Mouse (Mus musculus): ENCODE data around the gene Pacsin3. TPM values are rescaled to one million over a fixed set of nuclear protein-coding genes. Genes with fewer than 3 reads are reported as not detected.

The Pacsin3 gene
- polyA plus RNA-seq, 1 experiment, result 2.2 TPM

DNA sequence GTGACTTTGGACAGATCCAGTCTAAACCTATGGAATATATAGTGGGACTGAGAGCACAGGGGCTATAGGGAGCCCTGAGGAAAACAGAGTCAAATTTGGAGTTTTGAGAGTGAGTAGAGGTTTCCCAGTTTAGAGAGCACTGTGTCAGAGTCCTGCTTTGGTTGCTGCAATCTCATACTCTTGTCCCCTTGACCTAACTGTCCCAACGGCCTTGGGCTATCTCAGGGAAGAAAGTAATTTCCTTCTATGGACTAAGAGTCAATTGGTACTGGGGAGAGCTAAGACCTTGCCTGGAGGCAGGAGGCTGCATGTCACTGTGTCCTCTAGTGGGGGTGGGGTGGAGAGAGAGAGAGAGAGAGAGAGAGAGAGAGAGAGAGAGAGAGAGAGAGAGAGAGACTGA, 3.1 kb downstream of the Pacsin3 start:
- peaks cover 22% of the 10 kb centered on the region for H3K27me3 ChIP-seq (ENCODE audit: control insufficient read depth, insufficient read depth, low read length)
- TF ChIP-seq POLR2A (IDR thresholded peaks at IDR 0.05; ENCODE audit: low read depth, low read length) (no peak), CTCF (IDR thresholded peaks at IDR 0.05; ENCODE audit: extremely low read depth, insufficient read depth, insufficient read length, insufficient replicate concordance) (no peak)
- H3K27ac ChIP-seq (ENCODE audit: insufficient read depth, low read length), result no peak overlapping the region
- DNase-seq (ENCODE audit: low read depth in 1 of 2, low spot score in 2 of 2), result no peak
- H3K36me3 ChIP-seq (ENCODE audit: control insufficient read depth, insufficient read depth, low read length), result no peaks in the 10 kb centered on the region
- 68% methylated on average over 1 of the region's 1 CpGs for WGBS
- no peak overlapping the region for H3K4me3 ChIP-seq (ENCODE audit: extremely low read depth, insufficient read depth, insufficient read length)
- H3K4me1 ChIP-seq (ENCODE audit: control insufficient read depth, insufficient read depth, insufficient read length), result peaks cover 5% of the 10 kb centered on the region

DNA sequence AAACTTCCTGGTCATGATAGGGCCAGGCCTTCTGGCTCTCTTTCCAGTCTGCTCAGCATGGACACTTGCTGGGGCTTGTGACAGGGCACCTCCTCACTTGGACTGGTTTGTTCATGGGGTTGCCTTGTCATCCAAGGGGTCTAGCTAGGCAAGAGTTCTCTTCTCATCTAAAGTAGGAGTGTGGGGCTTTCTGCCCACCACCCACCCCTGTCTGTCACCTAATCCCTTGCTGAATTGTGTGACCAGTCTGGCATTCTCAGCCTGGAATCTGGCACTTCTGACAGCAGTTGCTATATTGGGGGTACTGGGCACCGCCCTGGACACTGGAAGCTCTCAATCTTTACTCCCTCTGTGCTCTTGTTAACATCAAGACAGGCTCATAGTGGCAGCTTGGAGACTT, 3.7 kb downstream of the Pacsin3 start:
- Histone ChIP-seq H3K27ac (ENCODE audit: insufficient read depth, low read length) (no peak overlapping the region), H3K36me3 (ENCODE audit: control insufficient read depth, insufficient read depth, low read length) (no peaks in the 10 kb centered on the region), H3K4me1 (ENCODE audit: control insufficient read depth, insufficient read depth, insufficient read length) (peaks cover 7% of the 10 kb centered on the region), H3K4me3 (ENCODE audit: extremely low read depth, insufficient read depth, insufficient read length) (no peak overlapping the region), H3K27me3 (ENCODE audit: control insufficient read depth, insufficient read depth, low read length) (peaks cover 22% of the 10 kb centered on the region)
- no peak for TF ChIP-seq CTCF (IDR thresholded peaks at IDR 0.05; ENCODE audit: extremely low read depth, insufficient read depth, insufficient read length, insufficient replicate concordance)
- no peak for TF ChIP-seq POLR2A (IDR thresholded peaks at IDR 0.05; ENCODE audit: low read depth, low read length)
- DNase-seq (ENCODE audit: low read depth in 1 of 2, low spot score in 2 of 2), result no peak
- 100% methylated on average over 1 of the region's 1 CpGs for WGBS

DNA sequence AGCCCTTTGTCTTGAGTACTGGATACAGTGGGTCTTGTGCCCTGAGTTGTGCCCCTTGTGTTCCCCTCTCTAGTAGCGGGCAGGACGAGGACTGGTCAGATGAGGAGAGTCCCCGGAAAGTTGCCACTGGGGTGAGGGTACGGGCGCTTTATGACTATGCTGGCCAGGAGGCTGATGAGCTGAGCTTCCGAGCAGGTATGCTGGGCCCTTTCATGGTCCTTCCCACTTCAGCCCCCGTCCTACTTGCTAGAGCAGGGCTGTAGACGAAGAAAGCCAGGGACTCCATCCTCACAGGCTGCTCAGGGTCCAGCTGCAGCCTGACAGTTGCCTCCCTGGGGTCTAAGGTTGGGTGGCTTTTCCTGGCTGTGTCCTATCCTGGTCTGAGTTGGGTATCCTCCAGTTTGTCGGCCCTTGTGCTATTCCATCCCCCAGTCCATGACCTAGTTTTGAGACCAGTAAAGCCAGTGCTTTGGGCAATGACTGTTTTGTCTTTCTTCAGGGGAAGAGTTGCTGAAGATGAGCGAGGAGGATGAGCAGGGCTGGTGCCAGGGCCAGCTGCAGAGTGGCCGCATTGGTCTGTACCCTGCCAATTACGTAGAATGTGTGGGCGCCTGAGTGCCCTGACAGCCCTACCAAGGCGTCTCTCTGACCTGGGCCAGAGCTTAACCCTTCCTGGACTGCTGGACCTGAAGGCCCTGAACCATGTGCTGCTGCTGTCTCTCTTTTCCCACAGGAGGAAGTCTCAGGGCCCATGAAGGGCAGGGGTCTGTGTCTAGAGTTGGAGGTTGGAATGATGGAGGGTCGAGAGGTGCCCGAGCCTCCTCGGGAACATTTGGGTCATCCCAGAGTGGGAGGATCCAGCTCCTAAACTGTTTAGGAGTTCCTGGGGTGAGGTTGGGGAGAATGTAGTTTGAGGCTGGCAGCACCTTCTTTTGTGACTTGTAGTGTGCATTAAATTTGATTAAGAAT, 8.2 kb downstream of the Pacsin3 start:
- no peak overlapping the region for H3K27ac ChIP-seq (ENCODE audit: insufficient read depth, low read length)
- peaks cover 15% of the 10 kb centered on the region for H3K36me3 ChIP-seq (ENCODE audit: control insufficient read depth, insufficient read depth, low read length)
- no peak overlapping the region for H3K4me3 ChIP-seq (ENCODE audit: extremely low read depth, insufficient read depth, insufficient read length)
- TF ChIP-seq POLR2A (IDR thresholded peaks at IDR 0.05; ENCODE audit: low read depth, low read length), result no peak
- TF ChIP-seq CTCF (IDR thresholded peaks at IDR 0.05; ENCODE audit: extremely low read depth, insufficient read depth, insufficient read length, insufficient replicate concordance), result no peak
- no peaks in the 10 kb centered on the region for H3K27me3 ChIP-seq (ENCODE audit: control insufficient read depth, insufficient read depth, low read length)
- peaks cover 7% of the 10 kb centered on the region; the same call in 1 of the 2 replicates for H3K4me1 ChIP-seq (ENCODE audit: control insufficient read depth, insufficient read depth, insufficient read length)
- no peak for DNase-seq (ENCODE audit: low read depth in 1 of 2, low spot score in 2 of 2)
- WGBS, result 91% methylated on average over 17 of the region's 17 CpGs

DNA sequence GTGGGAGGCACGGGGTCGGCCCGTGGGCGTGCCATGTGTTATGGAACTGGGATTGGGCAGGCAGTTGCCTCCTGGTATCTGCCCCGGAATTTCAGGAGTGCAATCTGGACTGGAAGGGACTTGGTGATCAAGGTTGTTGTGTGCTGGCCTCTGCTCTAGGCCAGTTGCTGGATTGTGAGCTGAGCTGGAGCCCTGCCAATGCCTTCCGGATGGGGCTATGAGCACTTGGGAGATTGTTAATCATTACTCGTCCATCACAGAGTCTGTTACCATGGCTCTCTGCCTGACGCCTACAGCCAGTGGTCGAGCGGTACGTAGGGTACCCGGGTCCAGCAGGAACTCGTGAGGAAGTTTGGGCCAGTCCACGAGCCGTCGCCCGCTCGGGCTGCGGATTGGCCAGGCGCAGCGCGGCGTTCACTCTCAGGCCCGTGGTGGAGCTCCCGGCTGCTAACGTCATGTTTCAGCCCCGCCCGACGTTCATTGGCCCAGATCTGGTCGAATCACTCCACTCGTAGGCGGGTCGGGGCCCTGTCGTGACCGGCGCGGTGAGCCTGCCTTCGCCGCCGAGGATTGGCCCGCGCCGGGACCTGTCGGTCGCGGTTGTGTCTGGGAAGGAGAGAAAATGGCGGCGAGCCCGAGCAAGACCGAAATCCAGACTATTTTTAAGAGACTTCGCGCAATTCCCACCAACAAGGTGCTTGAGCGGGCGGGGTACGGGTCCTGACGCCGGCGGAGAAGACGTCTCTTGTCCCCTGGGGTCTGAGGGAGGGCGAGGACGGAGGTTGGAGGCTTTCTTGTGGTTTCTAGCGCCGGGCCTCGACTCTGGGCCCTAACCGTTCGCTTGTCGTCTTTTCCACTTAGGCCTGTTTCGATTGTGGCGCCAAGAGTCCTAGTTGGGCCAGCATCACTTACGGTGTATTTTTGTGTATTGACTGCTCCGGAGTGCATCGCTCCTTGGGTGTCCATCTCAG, 9.2 kb downstream of the Pacsin3 start, which contains the start of gene Arfgap2:
Gene Arfgap2 (plus strand): TSS at position 264 of the 971 bp plus-strand sequence.
- Histone ChIP-seq H3K4me3 (ENCODE audit: extremely low read depth, insufficient read depth, insufficient read length) (peak within 1 kb of the TSS; percentile 92), H3K27me3 (ENCODE audit: control insufficient read depth, insufficient read depth, low read length) (no peaks in the 10 kb centered on the region), H3K4me1 (ENCODE audit: control insufficient read depth, insufficient read depth, insufficient read length) (peaks cover 7% of the 10 kb centered on the region; the same call in 1 of the 2 replicates), H3K27ac (ENCODE audit: insufficient read depth, low read length) (peak within 1 kb of the TSS; percentile 86), H3K36me3 (ENCODE audit: control insufficient read depth, insufficient read depth, low read length) (peaks cover 23% of the 10 kb centered on the region)
- 3% methylated on average over 72 of the region's 72 CpGs for WGBS
- DNase-seq (ENCODE audit: low read depth in 1 of 2, low spot score in 2 of 2), result peak; percentile 88 to 95
- TF ChIP-seq CTCF (IDR thresholded peaks at IDR 0.05; ENCODE audit: extremely low read depth, insufficient read depth, insufficient read length, insufficient replicate concordance) (no peak), POLR2A (IDR thresholded peaks at IDR 0.05; ENCODE audit: low read depth, low read length) (peak; percentile 66)

- H3K36me3 ChIP-seq (ENCODE audit: control insufficient read depth, insufficient read depth, low read length), result peaks cover 38% of the 10 kb centered on the region
- H3K4me1 ChIP-seq (ENCODE audit: control insufficient read depth, insufficient read depth, insufficient read length), result peaks cover 7% of the 10 kb centered on the region; the same call in 1 of the 2 replicates
- H3K27me3 ChIP-seq (ENCODE audit: control insufficient read depth, insufficient read depth, low read length), result no peaks in the 10 kb centered on the region
- DNase-seq (ENCODE audit: low read depth in 1 of 2, low spot score in 2 of 2), result no peak
- H3K27ac ChIP-seq (ENCODE audit: insufficient read depth, low read length), result no peak overlapping the region
- no peak for TF ChIP-seq CTCF (IDR thresholded peaks at IDR 0.05; ENCODE audit: extremely low read depth, insufficient read depth, insufficient read length, insufficient replicate concordance)
- no peak for TF ChIP-seq POLR2A (IDR thresholded peaks at IDR 0.05; ENCODE audit: low read depth, low read length)
- WGBS, result 94% methylated on average over 3 of the region's 3 CpGs
- no peak overlapping the region for H3K4me3 ChIP-seq (ENCODE audit: extremely low read depth, insufficient read depth, insufficient read length)
Measured at GRCm38 (mm10) chr2:91268042-91268441, 12.3 kb downstream of the Pacsin3 start.

DNA sequence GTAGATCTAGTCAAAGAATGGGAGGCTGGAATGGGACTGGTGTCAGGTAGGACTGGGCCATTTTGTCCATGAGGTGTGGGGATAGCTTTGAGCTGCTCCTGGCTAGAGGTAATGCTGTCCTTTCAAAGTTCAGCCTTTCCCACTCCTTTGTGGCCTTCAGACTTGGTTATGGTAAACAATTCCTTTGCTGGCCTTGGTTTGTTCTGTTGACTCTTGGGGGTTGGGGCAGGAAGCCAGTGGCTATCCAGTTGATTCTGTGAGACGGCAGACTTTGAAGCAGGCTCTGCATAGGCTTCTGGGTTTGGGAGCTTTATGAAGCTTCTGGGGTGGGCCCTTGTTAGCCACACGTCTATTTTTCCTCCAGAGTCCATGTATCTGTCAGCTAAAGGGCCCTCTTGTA, 13.0 kb downstream of the Pacsin3 start:
- no peak for TF ChIP-seq POLR2A (IDR thresholded peaks at IDR 0.05; ENCODE audit: low read depth, low read length)
- TF ChIP-seq CTCF (IDR thresholded peaks at IDR 0.05; ENCODE audit: extremely low read depth, insufficient read depth, insufficient read length, insufficient replicate concordance), result no peak
- DNase-seq (ENCODE audit: low read depth in 1 of 2, low spot score in 2 of 2), result no peak
- 92% methylated on average over 2 of the region's 2 CpGs for WGBS
- Histone ChIP-seq H3K4me3 (ENCODE audit: extremely low read depth, insufficient read depth, insufficient read length) (no peak overlapping the region), H3K36me3 (ENCODE audit: control insufficient read depth, insufficient read depth, low read length) (peaks cover 44% of the 10 kb centered on the region), H3K27me3 (ENCODE audit: control insufficient read depth, insufficient read depth, low read length) (no peaks in the 10 kb centered on the region), H3K4me1 (ENCODE audit: control insufficient read depth, insufficient read depth, insufficient read length) (peaks cover 7% of the 10 kb centered on the region; the same call in 1 of the 2 replicates), H3K27ac (ENCODE audit: insufficient read depth, low read length) (no peak overlapping the region)

Data from spleen, adult 2 months (tissue).